Mouse (Mus musculus): ENCODE data around the gene Rnf8. TPM values are rescaled to one million over a fixed set of nuclear protein-coding genes. Genes with fewer than 3 reads are reported as not detected.

Rnf8 gene
- polyA plus RNA-seq, 1 experiment from 2014 or later: 75.3 TPM

DNA sequence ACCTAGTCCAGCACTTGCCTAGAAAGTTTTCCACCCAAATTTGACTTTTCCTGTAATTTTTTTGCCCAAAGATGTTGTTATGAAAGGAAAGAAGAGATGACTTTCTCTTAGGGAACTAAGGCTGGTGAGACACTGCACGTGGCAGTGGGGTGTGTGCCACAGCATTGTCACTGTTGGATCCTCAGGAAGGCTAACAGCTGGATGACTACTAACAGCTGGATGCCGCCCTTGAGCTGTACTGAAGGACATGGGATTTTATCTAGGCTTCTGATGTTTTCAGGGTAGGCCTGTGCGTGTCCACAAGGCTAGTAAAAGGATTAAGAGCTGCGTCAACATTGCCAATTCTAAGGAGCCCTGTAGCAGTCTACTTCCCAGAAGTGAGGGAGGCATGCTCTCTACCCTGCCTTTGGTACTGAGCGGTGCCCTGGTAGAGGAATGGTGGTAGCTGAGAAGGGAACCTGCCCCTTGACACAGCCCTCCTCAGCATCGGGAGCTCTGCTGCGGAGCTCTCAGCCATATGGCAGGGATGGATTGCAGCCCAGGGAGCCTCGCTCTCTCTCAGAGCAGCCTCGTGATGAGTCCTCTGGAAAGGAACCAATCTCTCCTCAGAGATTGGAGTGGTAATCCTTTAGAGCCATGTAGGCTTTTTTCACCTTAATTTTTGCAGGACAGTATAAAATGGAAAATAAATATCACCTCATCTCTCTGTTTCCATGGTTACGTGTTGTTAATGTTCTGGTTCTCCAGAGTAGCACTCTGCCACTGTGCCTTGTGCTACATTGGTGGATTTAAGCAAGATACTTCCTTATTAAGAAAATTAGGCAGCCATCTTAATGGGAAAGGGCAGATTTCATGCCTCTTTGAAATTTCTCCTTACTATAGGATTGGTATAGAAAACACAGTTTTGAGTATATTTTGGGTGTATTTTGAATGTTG lies 53.7 kb downstream of the Rnf8 start:
- Histone ChIP-seq H3K27ac (ENCODE audit: low read length) (peak overlapping the region; percentile 81), H3K27me3 (ENCODE audit: control insufficient read depth, insufficient read depth, low read depth, low read length) (no peaks in the 10 kb centered on the region), H3K36me3 (ENCODE audit: control insufficient read depth, insufficient read depth, low read length) (0 out of 2 replicates have a peak, but pooled peaks cover 2% of the 10 kb centered on the region), H3K4me3 (ENCODE audit: low read depth, low read length) (no peak overlapping the region), H3K9ac (ENCODE audit: low read depth, low read length) (peak overlapping the region; percentile 46), H3K4me1 (ENCODE audit: control insufficient read depth, insufficient read depth, low read length) (peaks cover 9% of the 10 kb centered on the region; the same call in 1 of the 2 replicates), H3K4me2 (ENCODE audit: low read length) (peak overlapping the region; percentile 17; the same call in 1 of the 2 replicates), H3K9me3 (replicated peaks; ENCODE audit: control insufficient read depth, low read length, poor library complexity, severe bottlenecking) (no peaks in the 10 kb centered on the region)
- ATAC-seq: peak; percentile 82
- 51% methylated on average over 10 of the region's 10 CpGs for WGBS

DNA sequence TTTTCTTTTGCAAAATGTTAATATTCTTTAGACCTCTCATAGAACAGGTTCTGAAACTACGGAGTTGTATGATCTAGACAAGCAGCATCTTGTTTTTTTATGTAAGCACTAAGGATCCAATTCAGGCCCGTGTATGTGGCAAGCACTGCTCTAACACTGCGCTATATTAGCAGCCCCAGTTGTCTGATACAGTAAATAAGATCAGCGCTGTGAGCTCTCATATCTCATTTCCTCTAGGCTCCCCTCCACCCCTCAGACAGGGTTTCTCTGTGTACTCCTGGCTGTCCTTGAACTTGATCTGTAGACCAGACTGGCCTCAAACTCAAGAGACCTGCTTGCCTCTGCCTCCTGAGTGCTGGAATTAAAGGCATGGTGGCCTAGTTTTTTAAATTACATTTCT lies 54.4 kb downstream of the Rnf8 start:
- no peak overlapping the region for H3K9ac ChIP-seq (ENCODE audit: low read depth, low read length)
- no peak overlapping the region for H3K4me3 ChIP-seq (ENCODE audit: low read depth, low read length)
- H3K36me3 ChIP-seq (ENCODE audit: control insufficient read depth, insufficient read depth, low read length): 0 out of 2 replicates have a peak, but pooled peaks cover 2% of the 10 kb centered on the region
- no peak overlapping the region for H3K4me2 ChIP-seq (ENCODE audit: low read length)
- H3K27ac ChIP-seq (ENCODE audit: low read length): no peak overlapping the region
- WGBS: 88% methylated on average over 4 of the region's 4 CpGs
- peaks cover 9% of the 10 kb centered on the region; the same call in 1 of the 2 replicates for H3K4me1 ChIP-seq (ENCODE audit: control insufficient read depth, insufficient read depth, low read length)
- ATAC-seq: no peak
- no peaks in the 10 kb centered on the region for H3K9me3 ChIP-seq (replicated peaks; ENCODE audit: control insufficient read depth, low read length, poor library complexity, severe bottlenecking)
- no peaks in the 10 kb centered on the region for H3K27me3 ChIP-seq (ENCODE audit: control insufficient read depth, insufficient read depth, low read depth, low read length)

DNA sequence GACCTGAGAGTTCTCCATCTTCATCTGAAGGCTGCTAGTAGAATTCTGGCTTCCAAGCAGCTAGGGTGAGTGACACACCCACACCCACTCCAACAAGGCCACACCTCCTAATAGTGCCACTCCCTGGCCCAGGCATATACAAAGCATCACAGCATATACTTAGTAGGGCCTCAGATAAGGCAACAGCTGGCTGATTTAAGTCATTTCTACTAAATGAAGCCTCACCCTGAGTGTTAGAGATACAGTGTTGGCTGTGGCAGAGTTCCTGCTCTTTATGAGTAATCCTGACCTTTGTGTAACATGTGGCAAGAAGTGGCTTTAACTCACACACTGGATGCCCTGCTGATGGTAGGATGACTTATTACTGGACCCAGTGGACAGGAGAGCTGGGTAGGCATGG lies 55.3 kb downstream of the Rnf8 start:
- Histone ChIP-seq H3K36me3 (ENCODE audit: control insufficient read depth, insufficient read depth, low read length) (peaks cover 2% of the 10 kb centered on the region; the same call in 1 of the 2 replicates), H3K27ac (ENCODE audit: low read length) (no peak overlapping the region), H3K9ac (ENCODE audit: low read depth, low read length) (no peak overlapping the region), H3K27me3 (ENCODE audit: control insufficient read depth, insufficient read depth, low read depth, low read length) (no peaks in the 10 kb centered on the region), H3K4me3 (ENCODE audit: low read depth, low read length) (no peak overlapping the region), H3K9me3 (replicated peaks; ENCODE audit: control insufficient read depth, low read length, poor library complexity, severe bottlenecking) (no peaks in the 10 kb centered on the region), H3K4me2 (ENCODE audit: low read length) (no peak overlapping the region), H3K4me1 (ENCODE audit: control insufficient read depth, insufficient read depth, low read length) (peaks cover 9% of the 10 kb centered on the region; the same call in 1 of the 2 replicates)
- no peak for ATAC-seq

DNA sequence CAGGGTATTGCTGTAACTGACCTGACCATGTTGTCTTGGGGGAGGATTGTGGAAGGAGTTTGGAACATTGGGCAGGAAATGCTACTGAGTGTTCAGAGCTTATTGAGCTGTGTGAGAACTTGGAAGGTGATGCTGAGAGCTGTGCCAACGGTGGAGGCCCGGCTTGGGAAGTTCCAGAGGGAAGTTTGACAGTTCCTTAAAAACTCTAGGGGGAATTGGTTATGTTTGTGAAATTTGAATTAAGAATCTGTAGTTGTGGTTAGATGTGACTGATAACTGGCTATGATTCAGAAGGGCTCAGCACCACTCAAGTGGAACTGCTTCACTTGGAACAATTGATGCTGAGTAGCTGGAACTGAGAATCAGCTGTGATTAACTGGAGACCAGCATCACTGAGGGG lies 56.4 kb downstream of the Rnf8 start:
- H3K4me3 ChIP-seq (ENCODE audit: low read depth, low read length): no peak overlapping the region
- no peaks in the 10 kb centered on the region for H3K27me3 ChIP-seq (ENCODE audit: control insufficient read depth, insufficient read depth, low read depth, low read length)
- H3K27ac ChIP-seq (ENCODE audit: low read length): no peak overlapping the region; the same call in 1 of the 2 replicates
- H3K9me3 ChIP-seq (replicated peaks; ENCODE audit: control insufficient read depth, low read length, poor library complexity, severe bottlenecking): no peaks in the 10 kb centered on the region
- no peak for ATAC-seq
- peaks cover 9% of the 10 kb centered on the region; the same call in 1 of the 2 replicates for H3K4me1 ChIP-seq (ENCODE audit: control insufficient read depth, insufficient read depth, low read length)
- H3K36me3 ChIP-seq (ENCODE audit: control insufficient read depth, insufficient read depth, low read length): peaks cover 4% of the 10 kb centered on the region; the same call in 1 of the 2 replicates
- WGBS: 85% methylated on average over 2 of the region's 2 CpGs
- no peak overlapping the region for H3K4me2 ChIP-seq (ENCODE audit: low read length)
- no peak overlapping the region for H3K9ac ChIP-seq (ENCODE audit: low read depth, low read length)

DNA sequence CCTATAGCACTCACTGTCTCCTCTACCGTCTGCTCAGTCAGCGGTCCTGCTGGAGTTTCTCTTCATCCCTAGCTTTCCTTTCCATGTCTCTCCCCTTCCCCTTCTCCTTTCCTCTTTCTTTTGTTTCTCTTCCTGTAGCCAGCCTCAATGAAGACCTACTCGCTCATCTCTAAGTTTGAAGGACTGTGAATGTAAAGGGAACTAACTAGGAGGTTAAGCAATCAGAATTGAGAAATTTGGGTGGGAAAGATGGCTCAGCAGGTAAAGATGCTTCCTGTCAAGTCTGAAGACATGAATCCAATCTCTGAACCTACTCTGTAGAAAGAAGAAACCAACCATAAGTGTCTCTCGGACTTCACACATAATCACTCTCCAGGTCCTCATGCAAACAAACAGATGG lies 58.7 kb downstream of the Rnf8 start:
- Histone ChIP-seq H3K4me1 (ENCODE audit: control insufficient read depth, insufficient read depth, low read length) (peaks cover 1% of the 10 kb centered on the region; the same call in 1 of the 2 replicates), H3K4me3 (ENCODE audit: low read depth, low read length) (no peak overlapping the region), H3K9ac (ENCODE audit: low read depth, low read length) (no peak overlapping the region), H3K36me3 (ENCODE audit: control insufficient read depth, insufficient read depth, low read length) (peaks cover 10% of the 10 kb centered on the region), H3K27ac (ENCODE audit: low read length) (no peak overlapping the region), H3K4me2 (ENCODE audit: low read length) (no peak overlapping the region), H3K9me3 (replicated peaks; ENCODE audit: control insufficient read depth, low read length, poor library complexity, severe bottlenecking) (no peaks in the 10 kb centered on the region), H3K27me3 (ENCODE audit: control insufficient read depth, insufficient read depth, low read depth, low read length) (no peaks in the 10 kb centered on the region)
- ATAC-seq: no peak
- 98% methylated on average over 4 of the region's 4 CpGs for WGBS

DNA sequence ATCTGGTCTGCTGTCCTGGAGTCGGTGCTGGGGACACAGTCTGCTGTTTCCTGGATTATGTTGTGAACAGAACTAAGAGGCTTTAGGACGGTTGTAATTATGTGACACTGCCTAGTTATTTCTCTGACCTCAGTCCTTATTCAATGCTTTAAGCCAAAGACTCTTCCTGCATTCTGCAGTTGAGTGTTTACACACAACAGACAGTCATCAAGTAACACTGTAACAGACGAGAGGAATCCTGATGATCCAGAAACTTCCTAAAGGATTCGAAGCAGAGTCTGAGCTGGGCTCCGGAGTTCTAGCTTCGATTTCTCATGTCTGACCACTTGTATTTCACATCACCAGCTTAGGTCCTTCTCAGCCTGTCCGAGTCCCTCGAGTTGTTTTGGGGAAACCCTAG lies 63.9 kb downstream of the Rnf8 start:
- Histone ChIP-seq H3K4me1 (ENCODE audit: control insufficient read depth, insufficient read depth, low read length) (no peaks in the 10 kb centered on the region), H3K9me3 (replicated peaks; ENCODE audit: control insufficient read depth, low read length, poor library complexity, severe bottlenecking) (no peaks in the 10 kb centered on the region), H3K9ac (ENCODE audit: low read depth, low read length) (no peak overlapping the region), H3K27me3 (ENCODE audit: control insufficient read depth, insufficient read depth, low read depth, low read length) (no peaks in the 10 kb centered on the region), H3K27ac (ENCODE audit: low read length) (no peak overlapping the region), H3K36me3 (ENCODE audit: control insufficient read depth, insufficient read depth, low read length) (peaks cover 26% of the 10 kb centered on the region), H3K4me3 (ENCODE audit: low read depth, low read length) (no peak overlapping the region), H3K4me2 (ENCODE audit: low read length) (no peak overlapping the region)
- WGBS: 89% methylated on average over 8 of the region's 8 CpGs
- ATAC-seq: no peak

DNA sequence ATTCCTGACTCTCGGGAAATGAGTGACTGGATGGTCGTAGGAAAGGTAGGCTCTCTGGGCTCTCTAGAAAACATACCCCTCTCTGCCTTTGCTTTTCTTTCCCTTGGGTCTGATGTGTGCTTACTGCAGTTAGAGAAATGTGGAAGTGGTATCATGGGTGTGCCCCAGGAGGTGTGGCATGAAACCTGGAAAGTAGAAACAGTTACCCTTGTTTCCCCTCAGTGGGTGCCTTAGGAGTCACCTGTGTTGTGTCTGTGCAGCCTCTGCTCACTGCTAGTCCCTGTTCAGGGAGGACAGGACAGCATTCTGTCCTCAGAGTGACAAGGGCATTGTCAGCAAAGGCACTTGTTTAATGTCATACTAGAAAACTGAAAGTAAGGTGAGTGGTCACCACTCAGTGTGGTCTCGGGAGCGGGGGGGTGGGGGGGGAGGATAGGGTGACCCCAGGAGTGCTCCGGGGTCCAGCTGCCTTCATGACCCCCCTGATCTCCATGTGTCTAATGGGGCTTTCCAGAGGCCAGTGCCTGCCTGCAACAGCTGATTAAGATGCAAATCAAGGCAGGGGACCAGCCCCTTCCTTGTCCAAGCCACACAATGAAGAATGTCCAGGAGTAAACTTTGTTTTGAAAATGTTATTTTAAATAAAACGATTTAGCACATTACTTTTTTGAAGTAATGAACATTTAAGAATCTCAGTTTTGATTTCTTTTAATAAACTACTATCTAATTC lies 64.6 kb downstream of the Rnf8 start:
- no peaks in the 10 kb centered on the region for H3K27me3 ChIP-seq (ENCODE audit: control insufficient read depth, insufficient read depth, low read depth, low read length)
- WGBS: 79% methylated on average over 6 of the region's 6 CpGs
- no peak overlapping the region for H3K9ac ChIP-seq (ENCODE audit: low read depth, low read length)
- no peak overlapping the region for H3K4me2 ChIP-seq (ENCODE audit: low read length)
- no peaks in the 10 kb centered on the region for H3K9me3 ChIP-seq (replicated peaks; ENCODE audit: control insufficient read depth, low read length, poor library complexity, severe bottlenecking)
- peaks cover 31% of the 10 kb centered on the region for H3K36me3 ChIP-seq (ENCODE audit: control insufficient read depth, insufficient read depth, low read length)
- no peaks in the 10 kb centered on the region for H3K4me1 ChIP-seq (ENCODE audit: control insufficient read depth, insufficient read depth, low read length)
- no peak for ATAC-seq
- H3K27ac ChIP-seq (ENCODE audit: low read length): no peak overlapping the region
- no peak overlapping the region for H3K4me3 ChIP-seq (ENCODE audit: low read depth, low read length)

DNA sequence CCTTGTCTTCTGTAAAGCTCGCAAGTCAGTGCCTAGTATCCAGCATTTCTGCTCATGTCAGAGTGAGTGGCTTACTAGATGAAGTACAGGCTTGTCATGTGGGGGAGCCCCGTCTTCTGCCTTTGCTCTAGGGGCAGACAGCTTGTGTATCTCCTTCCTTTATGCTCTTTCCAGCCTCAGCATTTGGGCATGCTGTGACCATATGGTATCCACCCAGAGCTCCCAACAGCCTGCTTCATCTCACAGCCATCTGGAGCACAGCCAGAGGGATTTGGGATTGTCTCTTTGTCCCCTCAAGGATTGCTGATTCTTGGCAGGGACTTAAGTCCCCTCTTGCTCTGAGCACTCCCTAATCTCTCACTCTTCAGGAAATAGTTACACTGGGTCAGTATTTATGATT lies 65.6 kb downstream of the Rnf8 start:
- no peaks in the 10 kb centered on the region for H3K27me3 ChIP-seq (ENCODE audit: control insufficient read depth, insufficient read depth, low read depth, low read length)
- H3K4me3 ChIP-seq (ENCODE audit: low read depth, low read length): no peak overlapping the region
- no peaks in the 10 kb centered on the region for H3K4me1 ChIP-seq (ENCODE audit: control insufficient read depth, insufficient read depth, low read length)
- H3K9ac ChIP-seq (ENCODE audit: low read depth, low read length): no peak overlapping the region
- H3K36me3 ChIP-seq (ENCODE audit: control insufficient read depth, insufficient read depth, low read length): peaks cover 29% of the 10 kb centered on the region
- H3K9me3 ChIP-seq (replicated peaks; ENCODE audit: control insufficient read depth, low read length, poor library complexity, severe bottlenecking): no peaks in the 10 kb centered on the region
- peak overlapping the region; percentile 61; the same call in 1 of the 2 replicates for H3K27ac ChIP-seq (ENCODE audit: low read length)
- no peak for ATAC-seq
- H3K4me2 ChIP-seq (ENCODE audit: low read length): no peak overlapping the region
- WGBS: 62% methylated on average over 2 of the region's 2 CpGs

DNA sequence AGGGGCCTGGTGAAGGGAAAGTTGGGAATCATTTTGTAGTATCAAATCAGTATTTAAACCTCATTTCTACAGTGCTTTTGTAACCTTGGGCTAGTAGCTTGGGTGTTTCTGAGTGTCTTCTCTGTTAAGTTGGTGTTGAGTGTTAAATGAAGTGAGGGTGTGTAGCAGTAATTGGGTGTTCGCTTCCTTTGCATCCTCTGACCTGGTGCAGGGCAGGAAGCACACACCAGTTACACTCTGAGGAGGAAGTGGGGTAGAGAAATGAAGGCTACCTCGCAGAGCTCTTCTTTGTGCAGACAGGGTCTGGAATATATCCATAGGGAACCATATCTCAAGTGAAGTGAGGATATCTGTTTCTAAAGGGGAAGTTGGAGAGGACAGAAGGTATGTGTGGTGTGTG lies 66.3 kb downstream of the Rnf8 start:
- peaks cover 32% of the 10 kb centered on the region for H3K36me3 ChIP-seq (ENCODE audit: control insufficient read depth, insufficient read depth, low read length)
- no peaks in the 10 kb centered on the region for H3K4me1 ChIP-seq (ENCODE audit: control insufficient read depth, insufficient read depth, low read length)
- H3K27ac ChIP-seq (ENCODE audit: low read length): no peak overlapping the region; the same call in 1 of the 2 replicates

More for the DNA sequence above, 66.3 kb downstream of the Rnf8 start:
- ATAC-seq: no peak
- H3K4me2 ChIP-seq (ENCODE audit: low read length): no peak overlapping the region
- H3K9ac ChIP-seq (ENCODE audit: low read depth, low read length): no peak overlapping the region
- H3K9me3 ChIP-seq (replicated peaks; ENCODE audit: control insufficient read depth, low read length, poor library complexity, severe bottlenecking): no peaks in the 10 kb centered on the region
- H3K4me3 ChIP-seq (ENCODE audit: low read depth, low read length): no peak overlapping the region
- H3K27me3 ChIP-seq (ENCODE audit: control insufficient read depth, insufficient read depth, low read depth, low read length): no peaks in the 10 kb centered on the region
- WGBS: 96% methylated on average over 2 of the region's 2 CpGs
